Mouse (Mus musculus): ENCODE results near the gene Hnrnpul1. TPM values are rescaled to one million over a fixed set of nuclear protein-coding genes. Genes with fewer than 3 reads are reported as not detected.

The Hnrnpul1 gene
- total RNA-seq (2023) = 100 to 1,000 TPM; 222 to 232 TPM

DNA sequence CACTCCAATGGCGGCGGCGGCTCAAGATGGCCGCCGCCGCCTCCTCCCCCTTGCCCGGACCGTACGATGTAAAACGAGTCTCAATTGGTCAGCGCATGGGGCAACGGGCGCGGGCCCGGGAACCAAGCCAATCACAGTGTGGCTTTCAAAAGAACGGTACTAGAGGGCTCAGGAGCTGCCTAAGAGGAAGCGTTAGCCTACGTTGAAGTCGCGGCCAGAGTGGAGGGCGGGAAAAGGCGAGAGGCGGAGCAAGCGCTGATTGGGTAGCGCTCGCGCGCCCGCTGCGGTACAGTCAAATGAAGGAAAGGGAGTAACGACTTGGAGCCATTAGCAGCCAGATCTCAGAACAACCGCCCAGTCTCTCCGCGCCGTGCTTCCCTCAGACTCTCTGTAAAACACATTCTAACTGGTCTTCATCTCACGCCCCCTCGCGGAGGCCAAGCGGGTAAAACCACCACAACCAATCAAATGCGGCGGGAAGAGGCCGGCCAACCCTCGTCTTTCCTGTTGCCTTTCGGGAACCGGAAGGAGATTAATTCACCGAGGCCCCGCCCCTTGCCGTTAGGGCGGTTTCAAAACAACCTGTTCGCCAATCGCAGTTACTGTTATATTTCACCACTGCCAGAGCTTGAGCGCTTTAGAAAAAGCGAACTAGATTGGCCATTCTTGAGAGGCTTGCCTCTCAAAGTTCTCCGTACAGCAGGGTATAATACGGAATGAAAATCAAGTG is at the start of gene Hnrnpul1:
Gene Hnrnpul1, minus strand, starts transcription at position 20 of the 730 bp plus-strand sequence.

GRCm38 (mm10) chr7:25788220-25789128 is 33.9 kb upstream of the Hnrnpul1 start, which contains the start of gene Axl:
Gene Axl, minus strand, starts transcription at chr7:25788705.

GRCm38 (mm10) chr7:25718788-25719417 is 35.7 kb downstream of the Hnrnpul1 start, which contains the start of gene Ccdc97:
Gene Ccdc97, minus strand, starts transcription at chr7:25719088.

GRCm38 (mm10) chr7:25686680-25687531 is 67.7 kb downstream of the Hnrnpul1 start, which contains the start of gene Tgfb1:
Gene Tgfb1, plus strand, starts transcription at chr7:25687002.

DNA sequence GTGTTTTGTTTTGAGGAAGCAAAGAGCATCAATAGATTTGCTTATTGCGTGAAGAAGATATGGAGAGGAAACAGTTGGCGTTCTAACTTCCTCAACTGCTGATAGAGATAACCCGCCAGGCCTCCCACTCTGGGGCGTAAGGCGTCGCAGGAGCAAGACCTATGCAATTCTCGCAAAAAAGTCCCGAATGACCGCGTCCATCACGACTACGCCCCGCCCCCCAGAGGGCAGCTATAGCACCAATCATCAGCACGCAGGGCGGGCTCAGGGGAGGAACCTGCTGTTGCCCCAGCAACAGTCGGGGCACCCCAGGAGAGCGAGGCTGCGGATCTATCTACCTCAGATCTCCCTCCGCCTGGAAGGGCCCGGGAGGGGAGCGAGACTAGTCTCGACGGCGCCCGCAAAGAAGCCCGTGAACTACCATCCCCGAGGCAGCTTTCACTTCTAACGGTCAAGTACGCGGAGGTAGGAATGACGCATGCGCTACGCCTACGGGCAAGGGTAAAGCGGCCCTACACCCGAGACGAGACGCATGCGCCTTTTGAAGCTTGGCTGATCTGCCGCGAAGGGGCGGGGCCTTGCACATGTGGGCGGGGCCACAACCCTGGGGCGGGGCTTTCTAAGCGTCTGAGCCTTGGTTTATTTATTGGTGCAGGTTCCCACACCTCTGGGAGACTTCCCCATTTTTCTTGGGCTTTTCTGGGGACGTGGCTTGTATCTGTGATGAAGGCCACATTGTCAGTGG is 73.9 kb downstream of the Hnrnpul1 start, which contains the start of gene B9d2:
Gene B9d2, plus strand, starts transcription at position 267 of the 745 bp plus-strand sequence.

GRCm38 (mm10) chr7:25674719-25675300 is 79.7 kb downstream of the Hnrnpul1 start, which contains the start of gene Tmem91:
Gene Tmem91, minus strand, starts transcription at chr7:25675166.

Other genes with a start within 250 kb of the Hnrnpul1 start
- gene Ceacam2, start 214.9 kb downstream of the Hnrnpul1 start, total RNA-seq (2023) = 10 to 100 TPM; 10.9 to 13.3 TPM
- not detected for gene Erich4, start 138.9 kb downstream of the Hnrnpul1 start, total RNA-seq (2023)
- 100 to 1,000 TPM; 110 to 124 TPM for gene Dmac2, start 135.3 kb downstream of the Hnrnpul1 start, total RNA-seq (2023)
- 10 to 100 TPM; 45.7 to 52.2 TPM for gene B3gnt8, start 128.1 kb downstream of the Hnrnpul1 start, total RNA-seq (2023)
- gene Bckdha, start 95.8 kb downstream of the Hnrnpul1 start, total RNA-seq (2023) = 10 to 100 TPM; 42.4 to 52.8 TPM
- gene Exosc5, start 95.6 kb downstream of the Hnrnpul1 start, total RNA-seq (2023) = 10 to 100 TPM; 85.2 to 85.3 TPM
- not detected for gene Tmem91, start 79.6 kb downstream of the Hnrnpul1 start, total RNA-seq (2023)
- 10 to 100 TPM; 41.3 to 43.3 TPM for gene B9d2, start 74.0 kb downstream of the Hnrnpul1 start, total RNA-seq (2023)
- gene Tgfb1, start 67.8 kb downstream of the Hnrnpul1 start, total RNA-seq (2023) = 100 to 1,000 TPM; 312 to 326 TPM
- 100 to 1,000 TPM; 104 to 109 TPM for gene Ccdc97, start 35.7 kb downstream of the Hnrnpul1 start, total RNA-seq (2023)
- gene Axl, start 33.9 kb upstream of the Hnrnpul1 start, total RNA-seq (2023) = 1 to 10 TPM; 1.1 to 5.7 TPM
- not detected for gene Cyp2s1, start 62.2 kb upstream of the Hnrnpul1 start, total RNA-seq (2023)
- gene Cyp2b10, start 142.9 kb upstream of the Hnrnpul1 start, total RNA-seq (2023) = not detected

Measured in B cell, adult 67 days (primary cell).